Mouse (Mus musculus) frontal cortex, postnatal 14 days (tissue): ENCODE results near the gene Fam183b.

Source experiments
- DNase-seq, 2 experiments: peaks; one replicate each; pipeline ENCODE4 v3.0.0; 2022; ENCODE audit warnings: low spot score in 2 of 2

Fam183b gene

DNA sequence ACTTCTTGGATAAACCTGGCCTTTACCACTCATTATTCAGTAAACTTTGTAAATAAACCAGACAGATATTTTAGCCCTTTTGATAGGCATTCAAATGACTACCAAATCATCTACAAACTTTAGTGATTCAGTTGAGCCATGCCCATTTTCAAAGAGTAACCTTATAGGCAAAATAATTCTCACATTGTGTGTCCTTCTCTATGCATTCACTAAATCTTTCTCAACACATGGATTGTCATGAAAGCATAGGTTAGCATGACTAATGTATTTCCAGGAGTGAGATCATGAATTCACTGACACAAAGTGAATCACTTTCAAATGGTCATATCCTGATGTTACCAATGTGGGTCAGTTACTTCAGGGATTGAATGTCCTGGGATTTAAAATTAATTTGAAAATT lies 28.9 kb downstream of the Fam183b start, which contains the start of gene Olfr315:
TSS of gene Olfr315 (plus strand) at position 301 of the 400 bp plus-strand sequence.
- no peak for DNase-seq

DNA sequence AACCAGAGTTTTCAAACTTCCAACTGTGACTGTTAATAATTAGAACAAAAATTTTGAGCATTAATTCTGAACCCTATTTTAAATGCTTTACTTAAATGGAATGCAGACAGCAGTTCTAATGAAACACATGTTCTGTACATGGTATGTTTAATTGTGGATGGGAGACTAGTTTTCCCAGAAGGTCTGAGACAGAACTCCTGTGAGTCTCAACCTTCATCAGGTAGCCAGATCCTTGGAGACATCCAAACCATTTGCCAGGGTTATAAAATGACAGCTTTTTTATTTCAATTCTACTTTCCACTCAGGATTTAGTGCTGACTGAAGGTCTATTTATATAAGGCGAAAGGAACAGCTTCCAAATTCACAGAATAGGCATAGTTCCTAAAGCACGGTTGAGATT lies 49.3 kb downstream of the Fam183b start, which contains the start of gene Olfr316:
TSS of gene Olfr316 (plus strand) at position 301 of the 400 bp plus-strand sequence.
- DNase-seq, result no peak

DNA sequence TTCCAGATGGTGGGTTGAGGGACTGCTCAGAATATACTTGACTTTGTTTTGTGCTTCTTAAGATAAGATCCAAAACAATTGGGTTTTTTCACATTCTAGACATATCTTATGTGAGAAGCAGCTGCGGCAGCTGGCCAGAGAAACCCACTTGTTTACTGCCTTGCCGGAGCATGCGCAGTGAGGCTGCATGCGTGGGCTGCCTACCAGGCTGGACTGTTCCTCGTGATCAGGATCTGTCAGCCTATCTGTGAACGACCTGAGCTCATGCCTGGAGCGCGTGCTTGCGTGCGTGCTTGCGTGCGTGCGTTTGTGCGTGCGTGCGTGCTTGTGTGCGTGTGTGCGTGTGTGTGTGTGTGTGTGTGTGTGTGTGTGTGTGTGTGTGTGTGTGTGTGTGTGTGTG lies 50.7 kb downstream of the Fam183b start:
- peak; percentile 10 to 49 for DNase-seq
